Mouse (Mus musculus) ES-Bruce4 (cell line): Measurements from ENCODE around the gene Lipe. TPM values are rescaled to one million over a fixed set of nuclear protein-coding genes. Genes with fewer than 3 reads are reported as not detected.
A peak's percentile ranks its signal among the peaks of the same experiment; 100 is the strongest.

Source experiments
- H3K27ac ChIP-seq: 2 replicates; pipeline ENCODE4 v1.5.1; 2012; ENCODE audit warnings: low read length, inconsistent platforms; ENCODE audit not compliant: insufficient read depth
- H3K27me3 ChIP-seq: 2 replicates; pipeline ENCODE4 v1.6.1; 2012; ENCODE audit warnings: mild to moderate bottlenecking, low read length, inconsistent platforms; ENCODE audit not compliant: control insufficient read depth, poor library complexity, insufficient read depth, severe bottlenecking
- H3K36me3 ChIP-seq: 2 replicates; pipeline ENCODE4 v1.6.1; 2012; ENCODE audit warnings: inconsistent platforms, mild to moderate bottlenecking, low read length, moderate library complexity; ENCODE audit not compliant: control insufficient read depth, poor library complexity, insufficient read depth, severe bottlenecking
- H3K4me1 ChIP-seq: one replicate; pipeline ENCODE4 v1.8.1; 2011; ENCODE audit warnings: low read length; ENCODE audit not compliant: control insufficient read depth, insufficient read depth
- H3K4me3 ChIP-seq: 2 replicates; pipeline ENCODE4 v1.5.1; 2011; ENCODE audit warnings: low read depth, mild to moderate bottlenecking, low read length
- H3K9ac ChIP-seq: 2 replicates; pipeline ENCODE4 v1.6.1; 2012; ENCODE audit warnings: low read depth, mild to moderate bottlenecking, inconsistent platforms; ENCODE audit not compliant: poor library complexity, severe bottlenecking
- H3K9me3 ChIP-seq: replicated peaks from 2 replicates; pipeline ENCODE4 v1.6.1; 2012; ENCODE audit warnings: mild to moderate bottlenecking, low read length, inconsistent platforms; ENCODE audit not compliant: control insufficient read depth, poor library complexity, insufficient read depth, severe bottlenecking
- CTCF ChIP-seq: IDR thresholded peaks from one replicate; pipeline ENCODE4 v1.8.1; 2011; ENCODE audit warnings: low read depth, low read length
- EP300 ChIP-seq: IDR thresholded peaks from 2 replicates; pipeline ENCODE4 v1.6.1; 2011; ENCODE audit warnings: low read depth, low read length; ENCODE audit not compliant: insufficient read depth
- POLR2A ChIP-seq: IDR thresholded peaks from one replicate; pipeline ENCODE4 v1.8.1; 2011; ENCODE audit warnings: low read length; ENCODE audit not compliant: insufficient read depth
- polyA plus RNA-seq: library from polyadenylated mRNA; stranded (reverse); fragments of >200 nt; gene quantifications from 2 replicates; pipeline ENCODE4 v1.2.4, GENCODE M21; 2011; ENCODE audit warnings: low read depth; ENCODE audit not compliant: missing spikeins, insufficient read depth, insufficient read length

The Lipe gene
- polyA plus RNA-seq: 18.0 and 18.9 TPM in 2 replicates

DNA sequence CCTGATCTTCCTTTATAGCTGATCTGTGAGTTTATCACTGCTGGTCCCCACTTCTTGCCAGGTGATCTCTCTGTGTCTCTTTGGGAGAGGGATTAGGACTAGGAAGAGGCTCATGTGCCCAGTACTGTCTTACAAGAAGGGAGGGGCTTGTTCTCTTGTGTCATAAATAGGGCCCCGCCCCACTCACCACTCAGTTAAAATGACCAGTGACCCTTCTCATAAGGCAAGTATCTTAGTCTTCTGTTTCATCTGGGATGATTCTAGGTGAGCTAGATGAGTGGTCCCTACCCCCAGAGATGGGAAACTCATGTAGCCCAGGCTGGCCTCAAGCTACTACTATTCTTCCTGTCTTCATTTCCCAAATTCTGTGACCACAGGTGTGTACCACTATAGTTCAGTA, at the start of gene Lipe:
TSS of gene Lipe (minus strand) at position 101 of the 400 bp plus-strand sequence.
- TF ChIP-seq CTCF: no peak
- TF ChIP-seq EP300: no peak
- TF ChIP-seq POLR2A: no peak
- no peak within 1 kb of the TSS for H3K27ac ChIP-seq
- no peaks in the 10 kb centered on the region for H3K27me3 ChIP-seq
- H3K9me3 ChIP-seq: no peaks in the 10 kb centered on the region
- H3K9ac ChIP-seq: peak within 1 kb of the TSS; percentile 26; the same call in 1 of the 2 replicates
- no peaks in the 10 kb centered on the region for H3K4me1 ChIP-seq
- H3K4me3 ChIP-seq: no peak within 1 kb of the TSS
- no peaks in the 10 kb centered on the region; the same call in 1 of the 2 replicates for H3K36me3 ChIP-seq

DNA sequence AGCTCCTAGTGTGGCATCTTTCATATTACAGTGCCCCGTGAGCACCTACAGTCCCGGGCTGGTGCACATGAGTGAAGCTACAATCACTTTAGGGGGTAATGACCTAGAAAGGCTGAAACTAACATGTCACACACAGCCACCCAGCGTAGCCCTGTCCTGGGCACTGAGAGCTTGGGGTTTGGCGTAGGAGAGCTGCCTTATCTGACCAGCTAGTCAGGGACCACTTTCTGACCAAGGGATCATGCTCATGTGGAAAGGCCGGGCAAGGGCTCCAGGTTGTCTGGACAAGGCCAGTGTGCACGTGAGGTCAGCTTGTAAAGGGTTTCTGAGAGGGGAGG, 42.3 kb upstream of the Lipe start:
- H3K9ac ChIP-seq: no peak overlapping the region
- TF ChIP-seq EP300 (no peak), CTCF (no peak), POLR2A (no peak)
- H3K4me1 ChIP-seq: peaks cover under 1% of the 10 kb centered on the region
- H3K36me3 ChIP-seq: no peaks in the 10 kb centered on the region
- H3K9me3 ChIP-seq: no peaks in the 10 kb centered on the region
- no peak overlapping the region for H3K4me3 ChIP-seq
- no peak overlapping the region for H3K27ac ChIP-seq
- H3K27me3 ChIP-seq: no peaks in the 10 kb centered on the region

DNA sequence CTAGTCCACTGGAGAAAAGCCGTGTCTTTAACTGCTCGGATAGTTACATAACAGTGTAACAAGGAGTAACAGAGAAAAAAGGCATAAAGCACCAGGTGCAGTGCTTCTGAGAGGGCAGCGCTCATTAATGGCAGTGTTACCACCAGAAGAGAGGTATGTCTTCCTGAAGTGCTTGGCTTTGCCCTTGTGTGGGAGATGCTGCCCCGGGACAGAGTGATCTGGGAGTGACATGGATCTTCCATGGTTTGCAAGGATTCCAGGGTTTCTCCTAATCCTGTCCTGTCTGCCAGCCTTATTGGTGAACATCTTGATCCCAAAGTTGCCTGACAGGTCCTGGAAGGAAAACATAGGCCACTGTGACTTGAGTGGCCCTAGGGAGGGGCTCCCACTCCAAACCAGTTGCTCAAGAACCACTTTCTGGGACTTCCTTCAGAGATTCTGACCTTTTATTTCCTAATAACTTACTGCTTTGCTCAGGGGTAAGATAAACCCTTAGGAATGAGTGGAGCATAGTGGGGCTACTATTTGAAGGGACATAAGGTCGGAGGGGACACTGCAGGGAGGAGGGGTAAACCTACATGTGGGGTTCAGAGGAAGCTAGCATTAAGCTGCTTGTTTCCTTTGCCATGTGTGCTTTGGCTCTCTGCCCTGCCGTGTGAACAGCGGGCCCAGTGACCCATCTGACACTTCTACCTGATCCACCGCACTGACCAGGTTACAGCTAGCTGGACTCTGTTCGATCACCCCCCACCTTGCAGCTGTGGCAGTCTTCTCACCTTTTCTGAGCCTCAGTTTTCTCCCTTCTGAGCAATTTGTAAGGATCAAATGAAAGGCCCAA, 41.7 kb upstream of the Lipe start:
- Histone ChIP-seq H3K27me3 (no peaks in the 10 kb centered on the region), H3K9me3 (no peaks in the 10 kb centered on the region), H3K27ac (no peak overlapping the region), H3K4me1 (peaks cover 2% of the 10 kb centered on the region), H3K36me3 (no peaks in the 10 kb centered on the region), H3K9ac (no peak overlapping the region), H3K4me3 (no peak overlapping the region)
- TF ChIP-seq POLR2A: no peak
- TF ChIP-seq EP300: no peak
- TF ChIP-seq CTCF: no peak

DNA sequence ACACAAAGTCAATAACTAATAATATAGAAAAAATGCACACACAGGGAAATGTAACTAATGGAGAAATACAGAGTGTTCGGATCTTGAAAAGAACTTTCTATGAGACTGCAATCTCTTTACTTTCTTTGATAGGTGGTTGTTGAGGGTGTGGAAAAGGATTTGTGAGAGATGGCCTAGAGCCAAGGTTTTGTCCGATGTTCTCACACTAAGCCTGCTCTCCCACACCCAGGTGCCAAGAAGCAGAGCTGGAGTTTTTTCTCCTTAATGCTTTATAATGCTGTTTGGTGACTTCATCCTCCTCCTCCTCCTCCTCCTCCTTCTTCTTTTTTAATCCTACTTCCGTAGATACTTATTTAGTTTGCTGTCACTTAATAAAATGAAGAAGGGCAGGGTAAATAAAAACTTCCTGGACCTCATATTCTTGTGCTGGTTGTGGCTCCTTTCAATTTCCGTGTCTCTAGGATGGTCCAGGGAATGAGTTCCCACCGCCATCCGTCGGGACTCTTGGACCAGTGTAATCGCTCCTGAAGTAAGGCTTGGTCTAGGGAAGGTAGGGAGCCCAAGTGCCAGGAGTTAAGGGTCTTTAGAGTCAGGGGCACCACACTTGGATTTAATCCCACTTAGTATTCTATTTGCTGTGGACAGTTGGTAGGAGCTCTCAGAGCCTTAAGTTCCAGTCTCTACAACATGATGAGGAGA, 40.8 kb upstream of the Lipe start:
- Histone ChIP-seq H3K9ac (no peak overlapping the region), H3K36me3 (no peaks in the 10 kb centered on the region), H3K27ac (no peak overlapping the region), H3K9me3 (no peaks in the 10 kb centered on the region), H3K4me1 (peaks cover 6% of the 10 kb centered on the region), H3K4me3 (no peak overlapping the region), H3K27me3 (no peaks in the 10 kb centered on the region)
- no peak for TF ChIP-seq POLR2A
- TF ChIP-seq CTCF: no peak
- TF ChIP-seq EP300: no peak

DNA sequence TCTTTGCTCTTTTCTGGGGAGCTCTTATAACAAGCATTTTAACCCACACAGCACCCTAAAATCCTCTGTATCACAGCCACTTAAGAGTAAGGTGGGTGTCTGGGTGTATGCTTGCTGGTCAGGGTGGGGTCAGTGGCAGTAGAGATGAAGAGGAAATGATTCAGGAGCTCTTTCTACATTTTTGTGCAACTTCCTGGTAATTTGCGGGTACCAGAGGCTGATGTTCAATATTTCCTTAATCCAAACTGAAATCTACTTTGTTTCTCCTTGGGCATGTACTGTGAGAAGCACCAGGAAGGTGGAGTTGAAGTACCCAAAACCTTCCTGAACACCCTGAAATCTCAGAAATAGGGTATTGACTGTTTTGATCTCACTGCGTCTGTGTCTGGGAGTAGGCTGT, 38.2 kb upstream of the Lipe start:
- no peaks in the 10 kb centered on the region for H3K27me3 ChIP-seq
- no peak overlapping the region for H3K4me3 ChIP-seq
- H3K27ac ChIP-seq: peak overlapping the region; percentile 91
- H3K36me3 ChIP-seq: no peaks in the 10 kb centered on the region
- H3K9me3 ChIP-seq: no peaks in the 10 kb centered on the region
- H3K9ac ChIP-seq: no peak overlapping the region
- TF ChIP-seq CTCF (no peak), POLR2A (no peak), EP300 (no peak)
- peaks cover 10% of the 10 kb centered on the region for H3K4me1 ChIP-seq

DNA sequence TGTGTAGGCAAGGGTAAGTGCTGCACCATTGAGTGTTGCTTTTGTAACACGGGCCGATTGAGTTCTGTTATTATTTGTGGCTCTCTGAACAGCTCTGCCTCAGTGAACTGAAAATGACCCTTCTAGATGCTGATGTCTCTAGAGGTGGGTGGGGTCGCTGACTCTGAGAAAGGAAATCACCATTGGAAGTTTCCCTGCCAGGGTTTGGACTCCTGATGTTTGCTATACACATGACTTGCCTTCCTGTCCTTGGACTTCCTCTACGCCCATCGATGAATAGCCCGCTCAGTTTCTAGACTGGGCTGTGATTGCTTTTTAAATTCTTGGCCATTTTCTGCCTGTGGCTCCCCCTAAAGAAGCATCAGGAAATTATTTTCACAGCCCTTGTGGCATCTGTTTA, 37.7 kb upstream of the Lipe start:
- Histone ChIP-seq H3K36me3 (no peaks in the 10 kb centered on the region), H3K4me3 (no peak overlapping the region), H3K27ac (peak overlapping the region; percentile 91), H3K4me1 (peaks cover 10% of the 10 kb centered on the region), H3K9me3 (no peaks in the 10 kb centered on the region), H3K9ac (no peak overlapping the region), H3K27me3 (no peaks in the 10 kb centered on the region)
- TF ChIP-seq CTCF: no peak
- no peak for TF ChIP-seq EP300
- TF ChIP-seq POLR2A: no peak
